Mouse (Mus musculus): ENCODE results near the gene Dag1. TPM values are rescaled to one million over a fixed set of nuclear protein-coding genes. Genes with fewer than 3 reads are reported as not detected.
"Not testable (repeated sequence)": the region's sequence is repeated elsewhere in the genome, so short reads cannot be mapped to it uniquely, and the experiment has no call there.

Dag1 gene
- polyA plus RNA-seq, 1 experiment from 2014 or later = 115 TPM

GRCm38 (mm10) chr9:108296453-108297355 is 32.9 kb upstream of the Dag1 start, which contains the start of gene Amt:
TSS of gene Amt (plus strand) at chr9:108296853.
- peak within 1 kb of the TSS; percentile 37; the same call in 1 of the 2 replicates for H3K27ac ChIP-seq (ENCODE audit: low read depth, low read length)
- WGBS (ENCODE audit: insufficient replicate concordance) = 26% methylated on average over 18 of the region's 18 CpGs

GRCm38 (mm10) chr9:108290773-108291172 is 27.0 kb upstream of the Dag1 start:
- no peak overlapping the region for H3K27ac ChIP-seq (ENCODE audit: low read depth, low read length)
- H3K9me3 ChIP-seq (replicated peaks; ENCODE audit: control insufficient read depth, low read length) = no peaks in the 10 kb centered on the region
- peak overlapping the region; percentile 70 for H3K4me2 ChIP-seq
- no peak for ATAC-seq (replicated peaks; ENCODE audit: insufficient number of reproducible peaks, low FRiP score, low TSS enrichment)
- no peaks in the 10 kb centered on the region for H3K27me3 ChIP-seq (ENCODE audit: control insufficient read depth, insufficient read depth, low read length)
- no peaks in the 10 kb centered on the region for H3K4me1 ChIP-seq (ENCODE audit: control insufficient read depth, insufficient read depth, low read length)
- peak overlapping the region; percentile 62 for H3K4me3 ChIP-seq (ENCODE audit: low read depth, low read length)
- peak overlapping the region; percentile 68 for H3K9ac ChIP-seq (ENCODE audit: low read depth, low read length)
- H3K36me3 ChIP-seq (ENCODE audit: control insufficient read depth, insufficient read depth, low read length) = no peaks in the 10 kb centered on the region
- 44% methylated on average over 6 of the region's 6 CpGs for WGBS (ENCODE audit: insufficient replicate concordance)

More at GRCm38 (mm10) chr9:108296453-108297355, 32.9 kb upstream of the Dag1 start, which contains the start of gene Amt:
- no peaks in the 10 kb centered on the region for H3K27me3 ChIP-seq (ENCODE audit: control insufficient read depth, insufficient read depth, low read length)
- ATAC-seq (replicated peaks; ENCODE audit: insufficient number of reproducible peaks, low FRiP score, low TSS enrichment) = no peak
- H3K9me3 ChIP-seq (replicated peaks; ENCODE audit: control insufficient read depth, low read length) = no peaks in the 10 kb centered on the region
- H3K36me3 ChIP-seq (ENCODE audit: control insufficient read depth, insufficient read depth, low read length) = no peaks in the 10 kb centered on the region
- peaks cover 11% of the 10 kb centered on the region; the same call in 1 of the 2 replicates for H3K4me1 ChIP-seq (ENCODE audit: control insufficient read depth, insufficient read depth, low read length)
- H3K4me3 ChIP-seq (ENCODE audit: low read depth, low read length) = peak within 1 kb of the TSS; percentile 29
- peak within 1 kb of the TSS; percentile 58 for H3K9ac ChIP-seq (ENCODE audit: low read depth, low read length)
- peak within 1 kb of the TSS; percentile 60 for H3K4me2 ChIP-seq

GRCm38 (mm10) chr9:108290016-108290750 is 26.4 kb upstream of the Dag1 start, which contains the start of gene Nicn1:
TSS of gene Nicn1 (plus strand) at chr9:108290429.
- under 1% methylated on average over 32 of the region's 32 CpGs for WGBS (ENCODE audit: insufficient replicate concordance)
- peak; percentile 90 for ATAC-seq (replicated peaks; ENCODE audit: insufficient number of reproducible peaks, low FRiP score, low TSS enrichment)
- no peaks in the 10 kb centered on the region for H3K27me3 ChIP-seq (ENCODE audit: control insufficient read depth, insufficient read depth, low read length)
- peak within 1 kb of the TSS; percentile 62 for H3K4me3 ChIP-seq (ENCODE audit: low read depth, low read length)
- no peaks in the 10 kb centered on the region for H3K9me3 ChIP-seq (replicated peaks; ENCODE audit: control insufficient read depth, low read length)
- H3K4me2 ChIP-seq = peak within 1 kb of the TSS; percentile 70
- H3K36me3 ChIP-seq (ENCODE audit: control insufficient read depth, insufficient read depth, low read length) = no peaks in the 10 kb centered on the region
- H3K4me1 ChIP-seq (ENCODE audit: control insufficient read depth, insufficient read depth, low read length) = no peaks in the 10 kb centered on the region
- H3K27ac ChIP-seq (ENCODE audit: low read depth, low read length) = peak within 1 kb of the TSS; percentile 73
- peak within 1 kb of the TSS; percentile 73 for H3K9ac ChIP-seq (ENCODE audit: low read depth, low read length)

GRCm38 (mm10) chr9:108289347-108289746 is 25.6 kb upstream of the Dag1 start:
- Histone ChIP-seq H3K9ac (ENCODE audit: low read depth, low read length) (no peak overlapping the region), H3K4me1 (ENCODE audit: control insufficient read depth, insufficient read depth, low read length) (no peaks in the 10 kb centered on the region), H3K4me2 (peak overlapping the region; percentile 70), H3K27me3 (ENCODE audit: control insufficient read depth, insufficient read depth, low read length) (no peaks in the 10 kb centered on the region), H3K4me3 (ENCODE audit: low read depth, low read length) (no peak overlapping the region), H3K9me3 (replicated peaks; ENCODE audit: control insufficient read depth, low read length) (no peaks in the 10 kb centered on the region), H3K27ac (ENCODE audit: low read depth, low read length) (no peak overlapping the region), H3K36me3 (ENCODE audit: control insufficient read depth, insufficient read depth, low read length) (no peaks in the 10 kb centered on the region)
- WGBS (ENCODE audit: insufficient replicate concordance) = 57% methylated on average over 2 of the region's 2 CpGs
- ATAC-seq (replicated peaks; ENCODE audit: insufficient number of reproducible peaks, low FRiP score, low TSS enrichment) = no peak

GRCm38 (mm10) chr9:108287526-108288238 is 23.9 kb upstream of the Dag1 start:
- H3K27ac ChIP-seq (ENCODE audit: low read depth, low read length); H3K9ac ChIP-seq (ENCODE audit: low read depth, low read length); ATAC-seq (replicated peaks; ENCODE audit: insufficient number of reproducible peaks, low FRiP score, low TSS enrichment); H3K27me3 ChIP-seq (ENCODE audit: control insufficient read depth, insufficient read depth, low read length); H3K9me3 ChIP-seq (replicated peaks; ENCODE audit: control insufficient read depth, low read length); H3K36me3 ChIP-seq (ENCODE audit: control insufficient read depth, insufficient read depth, low read length); H3K4me2 ChIP-seq; H3K4me1 ChIP-seq (ENCODE audit: control insufficient read depth, insufficient read depth, low read length); H3K4me3 ChIP-seq (ENCODE audit: low read depth, low read length): not testable (repeated sequence)
- WGBS (ENCODE audit: insufficient replicate concordance) = 77% methylated on average over 6 of the region's 6 CpGs

GRCm38 (mm10) chr9:108284410-108284809 is 20.7 kb upstream of the Dag1 start:
- no peak overlapping the region for H3K4me2 ChIP-seq

GRCm38 (mm10) chr9:108280071-108280828 is 16.5 kb upstream of the Dag1 start:
- Histone ChIP-seq H3K27me3 (ENCODE audit: control insufficient read depth, insufficient read depth, low read length) (no peaks in the 10 kb centered on the region), H3K4me2 (no peak overlapping the region), H3K27ac (ENCODE audit: low read depth, low read length) (peak overlapping the region; percentile 50), H3K9ac (ENCODE audit: low read depth, low read length) (peak overlapping the region; percentile 16; the same call in 1 of the 2 replicates), H3K36me3 (ENCODE audit: control insufficient read depth, insufficient read depth, low read length) (no peaks in the 10 kb centered on the region), H3K4me3 (ENCODE audit: low read depth, low read length) (no peak overlapping the region), H3K4me1 (ENCODE audit: control insufficient read depth, insufficient read depth, low read length) (peaks cover 2% of the 10 kb centered on the region; the same call in 1 of the 2 replicates), H3K9me3 (replicated peaks; ENCODE audit: control insufficient read depth, low read length) (no peaks in the 10 kb centered on the region)
- 36% methylated on average over 8 of the region's 8 CpGs for WGBS (ENCODE audit: insufficient replicate concordance)
- ATAC-seq (replicated peaks; ENCODE audit: insufficient number of reproducible peaks, low FRiP score, low TSS enrichment) = 0 out of 2 replicates have a peak, but pooled peaks have one; percentile 47

More at GRCm38 (mm10) chr9:108284410-108284809, 20.7 kb upstream of the Dag1 start:
- 9% methylated on average over 6 of the region's 6 CpGs for WGBS (ENCODE audit: insufficient replicate concordance)
- Histone ChIP-seq H3K9me3 (replicated peaks; ENCODE audit: control insufficient read depth, low read length) (no peaks in the 10 kb centered on the region), H3K9ac (ENCODE audit: low read depth, low read length) (no peak overlapping the region), H3K27ac (ENCODE audit: low read depth, low read length) (no peak overlapping the region), H3K36me3 (ENCODE audit: control insufficient read depth, insufficient read depth, low read length) (no peaks in the 10 kb centered on the region), H3K4me3 (ENCODE audit: low read depth, low read length) (no peak overlapping the region), H3K27me3 (ENCODE audit: control insufficient read depth, insufficient read depth, low read length) (no peaks in the 10 kb centered on the region), H3K4me1 (ENCODE audit: control insufficient read depth, insufficient read depth, low read length) (0 out of 2 replicates have a peak, but pooled peaks cover 2% of the 10 kb centered on the region)
- ATAC-seq (replicated peaks; ENCODE audit: insufficient number of reproducible peaks, low FRiP score, low TSS enrichment) = 0 out of 2 replicates have a peak, but pooled peaks have one; percentile 40
